Mouse (Mus musculus) erythroblast, embryonic 14.5 days (primary cell): ENCODE results near the gene Pmel.

ENCODE experiments used
- GATA1 ChIP-seq: IDR thresholded peaks from 2 replicates; pipeline ENCODE4 v1.6.1; 2012; ENCODE audit warnings: low read length, inconsistent platforms, mixed read lengths
- TAL1 ChIP-seq: IDR thresholded peaks from 3 replicates; pipeline ENCODE4 v1.6.1; 2012; ENCODE audit warnings: low read length, inconsistent platforms, mixed read lengths

DNA sequence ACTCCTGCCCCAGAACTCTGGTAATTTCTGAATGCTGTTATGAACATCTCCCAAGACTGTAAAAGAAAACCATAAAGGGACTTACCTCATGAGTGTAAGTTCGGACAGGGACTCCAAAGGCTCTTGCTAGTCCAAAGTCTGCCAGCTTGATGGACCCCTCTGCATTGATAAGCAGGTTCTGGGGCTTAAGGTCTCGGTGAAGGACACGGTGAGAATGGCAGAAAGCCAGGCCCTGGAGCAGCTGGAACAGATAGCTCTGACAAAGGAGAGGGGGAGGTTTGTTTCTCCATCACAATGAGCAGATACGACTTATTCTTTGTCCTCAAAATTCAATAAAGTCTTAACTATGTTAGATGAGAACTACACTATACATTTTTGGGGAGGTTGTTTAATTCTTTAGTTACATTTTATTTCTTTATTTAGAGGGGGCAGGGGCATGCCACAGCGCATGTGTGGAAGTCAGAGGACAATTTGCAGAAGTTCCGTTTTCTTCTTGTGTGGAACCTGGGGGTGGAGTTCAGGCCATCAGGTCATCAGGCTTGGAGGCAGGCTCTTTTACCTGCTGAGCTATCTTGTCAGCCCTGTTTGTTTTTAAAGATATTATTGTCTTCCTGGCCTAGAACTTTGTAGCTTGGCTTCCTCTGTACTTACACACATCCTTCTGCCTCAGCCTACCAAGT lies 1.5 kb upstream of the Pmel start:
- TF ChIP-seq GATA1, result no peak
- TF ChIP-seq TAL1, result no peak
